Mouse (Mus musculus): ENCODE data around the gene Coro2b. TPM values are rescaled to one million over a fixed set of nuclear protein-coding genes. Genes with fewer than 3 reads are reported as not detected.
A peak's percentile ranks its signal among the peaks of the same experiment; 100 is the strongest.

Coro2b gene
- total and polyA plus RNA-seq, 2 experiments from 2014 or later = 22.8 to 36.2 TPM

GRCm38 (mm10) chr9:62518572-62518971, 18.3 kb downstream of the Coro2b start:
- 17% methylated on average over 4 of the region's 4 CpGs for WGBS
- Histone ChIP-seq H3K27ac (ENCODE audit: low read depth, low read length) (0 out of 2 replicates have a peak overlapping the region, but pooled peaks have one; percentile 7), H3K27me3 (ENCODE audit: insufficient read depth, low read length) (no peaks in the 10 kb centered on the region), H3K36me3 (ENCODE audit: insufficient read depth, low read length) (no peaks in the 10 kb centered on the region), H3K9me3 (ENCODE audit: low read length) (no peaks in the 10 kb centered on the region), H3K9ac (replicated peaks; ENCODE audit: low read length, poor library complexity, severe bottlenecking) (no peak overlapping the region), H3K4me3 (ENCODE audit: low read depth, low read length) (no peak overlapping the region), H3K4me1 (ENCODE audit: insufficient read depth, low read length) (peaks cover 18% of the 10 kb centered on the region; the same call in 1 of the 2 replicates), H3K4me2 (ENCODE audit: low read depth, low read length, poor library complexity, severe bottlenecking) (no peak overlapping the region)
- ATAC-seq (ENCODE audit: low FRiP score) (no peak), DNase-seq (ENCODE audit: low spot score) (peak; percentile 64)
- TF ChIP-seq CTCF (IDR thresholded peaks at IDR 0.05) = no peak

GRCm38 (mm10) chr9:62517112-62517957, 19.5 kb downstream of the Coro2b start:
- Histone ChIP-seq H3K9ac (replicated peaks; ENCODE audit: low read length, poor library complexity, severe bottlenecking) (no peak overlapping the region), H3K4me1 (ENCODE audit: insufficient read depth, low read length) (peaks cover 16% of the 10 kb centered on the region; the same call in 1 of the 2 replicates), H3K4me2 (ENCODE audit: low read depth, low read length, poor library complexity, severe bottlenecking) (no peak overlapping the region), H3K9me3 (ENCODE audit: low read length) (no peaks in the 10 kb centered on the region), H3K36me3 (ENCODE audit: insufficient read depth, low read length) (no peaks in the 10 kb centered on the region), H3K27ac (ENCODE audit: low read depth, low read length) (no peak overlapping the region), H3K27me3 (ENCODE audit: insufficient read depth, low read length) (no peaks in the 10 kb centered on the region), H3K4me3 (ENCODE audit: low read depth, low read length) (no peak overlapping the region)
- no peak for TF ChIP-seq CTCF (IDR thresholded peaks at IDR 0.05)
- ATAC-seq (ENCODE audit: low FRiP score) (no peak), DNase-seq (ENCODE audit: low spot score) (no peak)
- WGBS = 59% methylated on average over 6 of the region's 6 CpGs

- Histone ChIP-seq H3K4me3 (ENCODE audit: low read depth, low read length) (no peak overlapping the region), H3K4me1 (ENCODE audit: insufficient read depth, low read length) (peaks cover 17% of the 10 kb centered on the region; the same call in 1 of the 2 replicates), H3K9me3 (ENCODE audit: low read length) (no peaks in the 10 kb centered on the region), H3K9ac (replicated peaks; ENCODE audit: low read length, poor library complexity, severe bottlenecking) (no peak overlapping the region), H3K4me2 (ENCODE audit: low read depth, low read length, poor library complexity, severe bottlenecking) (no peak overlapping the region), H3K27me3 (ENCODE audit: insufficient read depth, low read length) (no peaks in the 10 kb centered on the region), H3K27ac (ENCODE audit: low read depth, low read length) (no peak overlapping the region), H3K36me3 (ENCODE audit: insufficient read depth, low read length) (no peaks in the 10 kb centered on the region)
- TF ChIP-seq CTCF (IDR thresholded peaks at IDR 0.05) = no peak
- DNase-seq (ENCODE audit: low spot score) = no peak
- ATAC-seq (ENCODE audit: low FRiP score) = no peak
- 91% methylated on average over 7 of the region's 7 CpGs for WGBS
Measured at GRCm38 (mm10) chr9:62515138-62515537, 21.7 kb downstream of the Coro2b start.

- no peak overlapping the region for H3K4me2 ChIP-seq (ENCODE audit: low read depth, low read length, poor library complexity, severe bottlenecking)
- peak; percentile 53 for DNase-seq (ENCODE audit: low spot score)
- WGBS = 40% methylated on average over 10 of the region's 10 CpGs
- peak overlapping the region; percentile 7; the same call in 1 of the 2 replicates for H3K27ac ChIP-seq (ENCODE audit: low read depth, low read length)
- H3K9ac ChIP-seq (replicated peaks; ENCODE audit: low read length, poor library complexity, severe bottlenecking) = no peak overlapping the region
- no peaks in the 10 kb centered on the region for H3K27me3 ChIP-seq (ENCODE audit: insufficient read depth, low read length)
- H3K4me1 ChIP-seq (ENCODE audit: insufficient read depth, low read length) = peaks cover 15% of the 10 kb centered on the region; the same call in 1 of the 2 replicates
- ATAC-seq (ENCODE audit: low FRiP score) = no peak
- TF ChIP-seq CTCF (IDR thresholded peaks at IDR 0.05) = no peak
- no peaks in the 10 kb centered on the region for H3K9me3 ChIP-seq (ENCODE audit: low read length)
- no peak overlapping the region for H3K4me3 ChIP-seq (ENCODE audit: low read depth, low read length)
- H3K36me3 ChIP-seq (ENCODE audit: insufficient read depth, low read length) = no peaks in the 10 kb centered on the region
Measured at GRCm38 (mm10) chr9:62513492-62514133, 23.2 kb downstream of the Coro2b start.

- H3K9ac ChIP-seq (replicated peaks; ENCODE audit: low read length, poor library complexity, severe bottlenecking) = no peak overlapping the region
- H3K36me3 ChIP-seq (ENCODE audit: insufficient read depth, low read length) = no peaks in the 10 kb centered on the region
- 44% methylated on average over 4 of the region's 4 CpGs for WGBS
- DNase-seq (ENCODE audit: low spot score) (peak; percentile 83), ATAC-seq (ENCODE audit: low FRiP score) (peak; percentile 68)
- no peaks in the 10 kb centered on the region for H3K27me3 ChIP-seq (ENCODE audit: insufficient read depth, low read length)
- peaks cover 14% of the 10 kb centered on the region; the same call in 1 of the 2 replicates for H3K4me1 ChIP-seq (ENCODE audit: insufficient read depth, low read length)
- TF ChIP-seq CTCF (IDR thresholded peaks at IDR 0.05) = no peak
- no peaks in the 10 kb centered on the region for H3K9me3 ChIP-seq (ENCODE audit: low read length)
- H3K4me2 ChIP-seq (ENCODE audit: low read depth, low read length, poor library complexity, severe bottlenecking) = no peak overlapping the region
- peak overlapping the region; percentile 33; the same call in 1 of the 2 replicates for H3K27ac ChIP-seq (ENCODE audit: low read depth, low read length)
- no peak overlapping the region for H3K4me3 ChIP-seq (ENCODE audit: low read depth, low read length)
Measured at GRCm38 (mm10) chr9:62510530-62510936, 26.3 kb downstream of the Coro2b start.

- ATAC-seq (ENCODE audit: low FRiP score) (no peak), DNase-seq (ENCODE audit: low spot score) (no peak)
- Histone ChIP-seq H3K4me1 (ENCODE audit: insufficient read depth, low read length) (peaks cover 14% of the 10 kb centered on the region; the same call in 1 of the 2 replicates), H3K4me3 (ENCODE audit: low read depth, low read length) (no peak overlapping the region), H3K27me3 (ENCODE audit: insufficient read depth, low read length) (no peaks in the 10 kb centered on the region), H3K9ac (replicated peaks; ENCODE audit: low read length, poor library complexity, severe bottlenecking) (no peak overlapping the region), H3K9me3 (ENCODE audit: low read length) (no peaks in the 10 kb centered on the region), H3K4me2 (ENCODE audit: low read depth, low read length, poor library complexity, severe bottlenecking) (no peak overlapping the region), H3K27ac (ENCODE audit: low read depth, low read length) (0 out of 2 replicates have a peak overlapping the region, but pooled peaks have one; percentile 12), H3K36me3 (ENCODE audit: insufficient read depth, low read length) (no peaks in the 10 kb centered on the region)
- TF ChIP-seq CTCF (IDR thresholded peaks at IDR 0.05) = no peak
- 76% methylated on average over 6 of the region's 6 CpGs for WGBS
Measured at GRCm38 (mm10) chr9:62509617-62510016, 27.2 kb downstream of the Coro2b start.
